Mouse (Mus musculus) liver, adult (tissue): ENCODE results near the gene Dbn1.
A peak's percentile ranks its signal among the peaks of the same experiment; 100 is the strongest.

ENCODE experiments used
- GATA4 ChIP-seq: IDR thresholded peaks from 2 replicates; pipeline ENCODE4 v1.6.1; 2014; ENCODE audit warnings: mild to moderate bottlenecking, low read length; ENCODE audit not compliant: insufficient replicate concordance

Dbn1 gene

DNA sequence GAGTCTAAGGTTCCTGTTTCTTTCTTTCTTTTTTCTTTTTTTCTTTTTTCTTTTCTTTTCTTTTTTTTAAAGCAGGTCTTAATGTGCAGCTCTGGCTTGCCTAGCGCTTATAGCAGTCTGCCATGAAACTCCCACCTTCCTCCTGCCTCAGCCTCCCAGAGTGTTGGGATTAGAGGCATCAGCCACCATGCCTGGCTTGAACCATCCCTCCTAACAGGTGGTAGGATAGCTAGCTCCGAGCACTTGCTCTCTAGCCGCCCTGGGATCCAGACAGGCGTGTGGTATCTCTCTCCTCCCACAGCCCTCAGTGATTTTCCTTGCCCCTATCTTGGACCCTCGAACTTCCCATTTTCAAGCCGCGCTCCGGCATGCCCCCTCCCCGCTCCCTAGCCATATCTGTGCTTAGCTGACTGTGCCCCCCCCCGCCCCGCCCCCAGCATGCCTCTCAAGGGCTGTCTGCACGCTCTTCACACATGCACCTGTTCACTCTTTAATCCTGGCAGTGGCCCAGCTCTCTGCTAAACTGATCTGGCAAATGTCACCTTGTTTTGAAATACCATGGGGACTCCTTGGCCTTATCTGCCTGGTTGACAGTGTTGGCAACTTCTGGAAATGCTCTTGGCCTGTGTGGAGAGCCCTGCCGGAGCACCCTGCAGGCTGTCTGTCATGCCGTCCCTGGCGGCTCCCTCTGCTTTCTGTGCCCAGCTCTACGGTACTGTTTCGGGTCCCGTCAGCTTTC lies 7.1 kb upstream of the Dbn1 start:
- TF ChIP-seq GATA4, result peak; percentile 91

DNA sequence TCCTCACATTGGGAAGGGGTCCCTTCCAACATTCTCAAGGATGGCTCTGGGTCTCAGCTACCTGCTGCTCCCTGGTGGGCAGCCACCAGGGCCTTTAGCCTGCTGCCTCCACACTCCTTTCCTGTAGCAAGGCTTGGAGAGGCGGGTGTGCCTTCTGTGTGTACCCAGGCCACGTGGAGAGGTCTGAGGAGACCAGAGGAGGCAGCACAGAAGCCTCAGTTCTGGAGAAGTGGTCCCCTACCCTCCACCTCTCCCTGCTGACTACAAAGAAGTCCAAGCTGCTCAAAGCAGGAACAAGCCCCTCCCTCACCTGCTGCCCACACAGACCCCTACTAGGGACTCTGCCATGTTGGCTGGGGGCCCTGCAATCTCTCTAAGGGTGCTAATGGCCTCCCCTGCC lies 6.3 kb upstream of the Dbn1 start:
- no peak for TF ChIP-seq GATA4

DNA sequence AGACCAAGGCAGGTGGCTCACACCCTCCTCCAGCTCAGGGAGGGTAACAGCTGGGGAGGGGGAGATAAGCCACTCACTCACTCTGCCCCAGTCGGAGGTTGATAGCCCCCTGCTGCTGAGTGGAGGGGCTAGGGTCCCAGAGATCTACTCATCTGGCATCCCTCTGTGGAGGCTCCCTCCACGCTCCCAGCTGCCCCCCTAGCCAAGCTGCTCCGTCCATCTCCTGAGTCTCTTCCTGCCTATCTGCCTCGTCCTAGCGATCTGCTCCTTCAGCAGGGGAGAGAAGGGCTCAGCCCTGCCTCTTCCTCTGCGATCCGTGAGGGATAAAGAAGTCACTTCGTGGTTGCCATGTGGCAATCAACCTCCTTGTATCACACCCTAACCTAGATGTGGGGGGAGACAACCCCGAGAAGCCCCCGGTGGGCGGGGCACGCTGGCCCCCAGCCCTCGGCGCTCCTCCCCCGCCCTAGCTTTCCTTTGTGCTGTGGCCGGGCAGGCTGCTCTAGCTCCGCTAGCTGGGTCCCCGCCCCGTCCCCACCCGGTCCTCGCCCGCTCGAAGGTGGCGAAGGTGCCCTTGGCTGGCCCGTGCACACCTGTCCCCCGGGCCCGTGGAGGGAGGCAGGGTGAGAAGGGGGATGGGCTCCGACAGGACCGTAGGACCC lies 864 bp downstream of the Dbn1 start:
- no peak for TF ChIP-seq GATA4

DNA sequence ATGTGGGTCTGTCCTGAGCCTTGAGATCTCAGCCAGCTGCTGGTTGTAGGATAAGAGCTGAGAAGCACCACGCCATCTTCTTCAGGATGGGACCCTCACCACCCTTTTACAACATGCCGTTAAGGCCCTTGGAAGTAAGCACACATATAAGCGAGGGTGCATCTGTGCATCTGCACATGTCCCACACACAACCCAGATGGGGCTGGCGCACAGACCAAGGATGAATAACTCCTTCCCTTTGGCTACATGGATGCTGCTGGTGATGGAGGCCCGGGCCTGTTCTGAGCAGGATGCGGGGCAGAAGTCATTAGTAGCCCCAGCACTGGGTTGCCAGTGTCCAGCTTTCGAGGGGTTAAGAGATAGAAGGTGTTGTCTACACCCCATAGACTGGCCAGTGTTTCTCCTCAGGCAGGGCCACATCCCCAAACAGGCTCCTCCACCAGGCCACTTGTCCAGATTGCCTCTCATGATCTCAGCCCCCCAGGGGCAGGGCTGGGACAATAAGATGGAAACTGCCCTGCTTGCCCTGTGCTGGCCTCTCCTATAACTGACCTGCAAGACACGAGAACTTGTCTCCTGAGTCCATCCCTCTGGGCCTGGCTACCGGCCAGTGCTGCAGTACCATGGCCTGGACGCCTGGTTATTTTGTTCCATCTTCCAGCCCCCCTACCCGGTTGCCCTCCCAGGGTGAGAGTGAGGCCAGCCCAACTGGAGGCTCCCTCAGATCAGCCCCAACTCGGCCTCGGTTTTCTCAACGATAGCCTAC lies 1.7 kb downstream of the Dbn1 start:
- no peak for TF ChIP-seq GATA4

DNA sequence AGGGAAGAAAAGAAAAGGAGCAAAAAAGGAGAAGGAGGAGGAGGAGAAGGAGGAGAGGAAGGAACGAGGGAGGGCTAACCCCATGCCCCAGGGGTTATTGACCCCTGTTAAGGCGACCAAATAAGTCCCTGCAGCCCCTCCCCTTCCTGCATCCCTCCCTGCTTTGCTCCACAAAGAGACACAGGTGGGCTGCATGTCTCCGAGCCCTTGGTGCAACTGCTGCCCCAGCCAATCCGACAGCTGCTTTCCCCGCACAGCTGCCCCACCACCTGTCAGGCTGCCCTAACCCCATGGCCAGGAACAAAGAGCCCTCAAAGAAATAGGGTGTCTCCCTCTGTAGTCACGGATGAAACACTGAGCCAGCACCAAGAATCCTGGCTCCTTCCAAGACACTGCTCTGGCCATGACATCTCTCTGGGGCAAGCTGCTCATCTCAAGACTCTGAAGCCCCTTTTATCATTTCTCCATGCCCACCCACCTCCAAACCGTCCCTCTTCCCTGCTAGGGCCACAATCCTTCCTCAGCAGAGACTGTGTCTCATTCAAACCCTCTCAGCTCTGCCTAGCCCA lies 3.3 kb downstream of the Dbn1 start:
- no peak for TF ChIP-seq GATA4

DNA sequence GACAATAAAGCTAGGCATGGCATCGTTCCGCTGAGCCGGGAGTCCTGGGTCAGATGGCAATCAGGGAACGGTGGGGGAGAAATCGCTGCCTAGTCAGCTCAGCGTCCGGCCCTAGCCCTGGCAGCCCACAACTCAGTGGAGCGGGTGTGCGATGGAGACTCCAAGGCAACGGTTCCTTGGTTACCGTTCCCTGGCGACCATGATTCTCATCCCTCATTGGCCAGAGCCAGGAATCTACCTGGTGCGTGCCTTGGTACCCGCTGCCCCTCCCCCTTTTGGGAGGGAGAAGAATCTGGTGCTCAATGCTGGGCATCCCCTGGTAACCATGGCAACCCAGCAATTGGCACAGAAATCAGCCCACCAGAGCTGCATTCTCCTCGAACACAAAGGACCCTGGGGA lies 4.3 kb downstream of the Dbn1 start:
- no peak for TF ChIP-seq GATA4

DNA sequence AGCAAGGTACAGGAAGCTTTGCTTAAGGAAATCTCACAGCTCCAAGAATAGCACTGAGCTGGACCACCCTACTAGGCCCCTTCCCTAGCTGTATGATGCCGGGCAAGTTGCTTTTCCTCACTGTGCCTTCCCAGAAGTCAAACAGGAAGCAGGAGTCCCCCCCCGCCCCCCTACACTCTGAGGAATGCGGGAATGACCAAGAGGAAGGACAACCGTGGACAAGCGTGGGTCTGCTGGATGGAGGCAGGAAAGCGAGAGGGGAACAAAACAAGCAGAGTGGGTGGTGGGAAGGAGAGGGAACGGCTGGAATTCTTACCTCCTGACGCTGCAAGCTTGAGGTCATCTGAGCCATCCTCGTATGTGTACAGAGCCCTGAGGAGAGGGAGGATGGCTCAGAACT lies 4.8 kb downstream of the Dbn1 start:
- no peak for TF ChIP-seq GATA4

DNA sequence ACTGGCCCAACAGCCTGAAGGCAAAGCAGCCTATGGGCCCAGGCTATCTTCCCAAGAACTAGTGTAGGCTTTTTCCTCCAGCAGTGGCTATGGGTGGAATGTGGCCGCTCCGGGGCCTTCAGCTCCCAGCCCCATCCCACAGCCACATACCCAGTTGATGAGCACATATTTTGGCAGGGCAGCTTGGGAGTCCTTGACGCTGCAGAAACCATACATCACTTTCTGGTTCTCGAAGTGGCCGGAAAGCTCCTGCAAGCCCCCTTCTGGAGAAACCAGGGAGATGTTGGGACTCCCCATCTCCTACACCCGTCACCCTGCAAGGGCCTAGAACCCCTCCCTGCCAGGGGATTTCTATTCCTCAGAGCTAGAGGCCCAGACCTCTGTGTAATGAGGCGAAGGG lies 5.4 kb downstream of the Dbn1 start:
- TF ChIP-seq GATA4, result no peak

DNA sequence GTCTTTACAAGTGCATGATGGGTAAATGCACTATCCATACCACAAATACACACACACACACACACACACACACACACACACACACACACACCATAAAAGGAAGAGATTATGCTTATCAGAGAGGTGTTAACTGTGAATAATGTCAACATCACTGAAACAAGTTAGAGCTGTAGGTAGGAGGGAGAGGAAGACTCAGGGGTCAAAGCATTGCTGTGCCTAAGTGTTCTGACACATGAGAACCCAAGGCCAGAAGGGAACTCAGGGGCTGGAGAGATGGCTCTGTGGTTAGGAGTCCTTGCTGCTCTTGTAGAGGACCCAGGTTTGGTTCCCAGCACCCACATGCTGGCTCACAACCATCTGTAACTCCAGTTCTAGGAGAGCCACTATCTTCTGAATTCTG lies 8.0 kb downstream of the Dbn1 start:
- no peak for TF ChIP-seq GATA4

DNA sequence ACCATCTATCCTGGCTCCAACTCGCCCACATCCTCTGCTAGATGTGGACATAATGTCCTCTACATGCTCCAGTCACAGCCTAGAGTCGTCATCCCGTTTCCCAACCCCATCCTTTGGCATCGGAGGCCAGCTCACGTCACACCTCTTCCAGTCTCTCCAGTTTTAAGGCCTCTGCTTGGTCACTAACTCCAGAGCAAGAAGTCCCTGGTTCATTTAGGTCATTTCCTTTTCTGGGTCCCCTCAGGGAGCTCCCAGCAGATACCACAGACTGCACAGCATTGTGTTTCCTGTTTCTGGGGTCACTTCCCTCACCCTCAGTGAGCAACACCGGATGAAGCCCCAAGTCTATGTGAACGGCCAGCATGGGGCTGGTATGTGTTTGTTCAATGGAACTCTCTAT lies 8.9 kb downstream of the Dbn1 start:
- TF ChIP-seq GATA4, result peak; percentile 72; the same call in 1 of the 2 replicates

DNA sequence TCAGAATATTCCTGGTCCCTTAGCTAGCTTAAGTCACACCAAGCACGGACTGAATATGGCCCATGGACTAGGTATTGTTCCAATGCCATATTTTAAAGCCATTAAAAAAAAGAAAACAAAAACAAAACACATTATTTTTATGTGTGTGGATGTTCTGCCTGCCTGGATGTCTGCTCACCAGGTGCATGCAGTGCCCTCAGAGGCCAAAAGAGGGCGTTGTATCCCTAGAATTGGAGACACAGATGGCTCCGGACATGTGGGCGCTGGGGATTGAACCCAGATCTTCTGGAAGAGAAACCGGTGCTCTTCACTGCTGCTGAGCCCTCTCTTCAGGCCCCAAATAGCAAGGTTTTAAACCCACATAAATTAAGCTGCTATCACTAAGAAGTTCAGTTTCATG lies 9.9 kb downstream of the Dbn1 start:
- TF ChIP-seq GATA4, result no peak

DNA sequence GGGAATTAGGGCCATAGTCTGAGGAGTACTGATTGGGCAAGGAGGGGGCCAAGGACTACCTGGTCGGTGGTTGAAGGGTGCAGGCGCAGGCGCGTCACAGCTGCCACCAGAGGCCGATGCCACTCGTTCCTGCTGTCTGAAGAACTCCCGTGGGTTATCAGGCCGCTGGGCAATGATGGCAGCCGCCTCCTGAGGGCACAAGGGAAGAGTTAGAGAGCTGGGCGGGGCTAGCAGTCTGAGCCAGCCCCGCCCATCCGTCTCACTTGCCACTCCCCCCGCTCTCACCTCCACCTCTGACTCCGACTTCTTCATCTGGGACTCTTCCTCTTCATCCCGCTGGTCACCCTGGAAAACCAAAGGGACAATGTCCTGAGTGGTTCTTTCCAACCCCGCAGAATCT lies 10.4 kb downstream of the Dbn1 start:
- no peak for TF ChIP-seq GATA4

DNA sequence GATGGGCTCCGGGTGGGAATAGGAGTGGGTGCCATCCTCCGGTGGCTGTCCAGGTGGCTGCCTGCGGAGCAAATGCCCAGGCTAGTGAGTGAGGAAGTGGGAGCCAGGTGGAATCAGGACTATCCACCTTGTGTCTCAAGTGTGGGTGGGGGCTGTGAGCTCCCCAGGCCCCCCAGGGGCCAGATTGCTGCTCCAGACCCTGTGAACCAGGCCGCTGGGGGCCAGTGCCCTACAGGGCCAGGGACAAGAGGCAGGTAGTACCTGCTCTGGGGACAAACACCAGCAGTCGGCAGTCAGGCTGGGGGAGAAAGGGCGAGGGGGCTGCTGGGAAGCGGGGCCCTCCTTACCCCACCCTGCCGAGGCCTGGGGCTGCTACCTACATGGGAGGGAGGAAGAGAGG lies 11.7 kb downstream of the Dbn1 start:
- TF ChIP-seq GATA4, result no peak

DNA sequence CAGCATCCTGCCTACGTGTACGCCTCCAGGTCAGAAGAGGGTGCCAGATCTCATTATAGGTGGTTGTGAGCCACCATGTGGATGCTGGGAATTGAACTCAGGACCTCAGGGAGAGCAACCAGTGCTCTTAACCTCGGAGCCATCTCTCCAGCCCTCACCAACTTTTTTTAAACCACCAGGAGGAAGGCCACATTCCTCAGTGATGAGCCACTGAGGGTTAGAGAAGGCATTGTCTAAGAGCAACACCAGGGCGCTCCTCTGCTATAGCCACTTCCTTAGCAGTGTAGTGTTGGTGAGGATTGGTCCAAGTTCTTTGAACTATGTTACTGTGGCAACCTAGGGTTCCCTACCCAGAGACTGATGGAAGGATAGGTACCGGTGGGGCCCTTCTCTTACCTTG lies 12.2 kb downstream of the Dbn1 start:
- TF ChIP-seq GATA4, result no peak

DNA sequence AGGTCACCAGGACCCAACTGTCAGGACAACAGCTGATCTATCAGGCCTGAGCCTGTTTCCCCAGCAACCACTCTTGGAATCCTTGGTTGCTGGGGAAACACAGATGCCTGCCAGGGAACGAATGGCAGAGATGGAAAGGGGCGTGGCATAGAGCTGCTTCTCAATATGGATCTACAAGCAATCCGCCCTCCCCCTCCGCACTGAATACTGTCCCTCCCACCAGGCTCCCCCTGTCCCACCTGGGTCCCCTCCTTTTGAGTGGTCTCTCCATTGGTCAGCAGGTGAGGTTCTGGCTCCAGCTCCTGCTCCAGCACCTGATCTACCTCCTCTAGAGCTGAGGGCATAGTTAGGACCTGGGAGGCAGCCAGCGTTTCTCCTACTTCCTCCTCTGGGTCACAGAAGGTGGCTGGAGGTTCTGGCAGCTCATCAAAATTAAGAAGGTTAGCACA lies 13.3 kb downstream of the Dbn1 start:
- TF ChIP-seq GATA4, result no peak

DNA sequence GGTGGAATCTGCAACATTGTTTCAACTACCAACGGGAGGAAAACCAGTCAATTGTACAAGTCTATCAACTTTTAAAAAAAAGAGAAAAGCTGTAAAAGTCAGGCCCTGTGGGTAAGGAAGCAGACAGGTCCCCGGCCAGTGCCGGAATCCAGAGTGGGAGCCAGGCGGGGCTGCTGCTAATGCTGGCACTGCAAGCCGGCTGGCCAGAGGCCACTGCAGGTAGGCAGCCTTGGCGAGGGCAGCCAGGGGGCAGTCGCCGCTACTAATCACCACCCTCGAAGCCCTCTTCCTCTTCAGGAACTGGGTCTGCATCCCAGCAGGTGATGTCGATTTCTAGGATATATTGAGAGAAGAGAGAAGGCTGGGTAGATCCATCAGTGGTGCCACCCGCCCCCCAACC lies 13.9 kb downstream of the Dbn1 start:
- no peak for TF ChIP-seq GATA4

DNA sequence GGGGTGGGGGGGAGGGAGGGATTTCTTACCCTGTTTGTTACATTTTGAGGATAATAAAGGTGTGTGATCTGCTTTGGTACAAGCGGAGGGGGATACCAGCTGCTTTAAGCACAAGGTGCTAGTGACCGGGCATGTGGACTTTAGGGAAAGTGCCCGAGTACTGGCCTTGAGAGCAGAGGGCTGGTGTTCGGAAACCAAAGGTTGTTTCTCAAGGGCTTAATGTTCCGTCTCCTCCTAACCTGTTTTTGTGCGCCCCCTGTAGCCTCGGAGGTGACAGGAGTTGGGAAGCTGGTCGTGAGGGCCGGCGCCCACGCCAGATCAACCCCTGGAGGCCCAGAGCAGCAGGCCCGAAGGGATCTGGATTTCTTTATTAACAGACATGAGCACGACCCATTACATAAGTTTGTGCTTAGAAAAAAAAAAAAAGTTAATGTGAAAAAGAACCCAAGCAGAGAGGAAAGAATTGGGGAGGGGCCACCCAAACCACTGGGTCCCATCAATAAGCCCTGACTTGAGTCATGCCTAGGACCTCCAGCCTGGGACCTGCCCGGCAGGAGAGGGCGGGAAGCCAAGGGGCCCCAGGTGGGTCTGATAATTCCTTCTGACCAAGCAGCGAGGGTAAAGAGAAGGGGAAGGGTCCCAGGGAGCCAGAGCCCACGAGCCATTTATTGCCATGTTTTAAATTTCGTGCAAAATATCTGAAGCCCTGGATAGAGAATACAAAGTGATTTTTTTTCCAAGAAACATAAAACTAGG lies 14.7 kb downstream of the Dbn1 start:
- no peak for TF ChIP-seq GATA4
